Mouse (Mus musculus): ENCODE data around the gene Platr17. TPM values are rescaled to one million over a fixed set of nuclear protein-coding genes. Genes with fewer than 3 reads are reported as not detected.
A peak's percentile ranks its signal among the peaks of the same experiment; 100 is the strongest.

The Platr17 gene
- polyA plus RNA-seq, 1 experiment: 0.47 TPM

DNA sequence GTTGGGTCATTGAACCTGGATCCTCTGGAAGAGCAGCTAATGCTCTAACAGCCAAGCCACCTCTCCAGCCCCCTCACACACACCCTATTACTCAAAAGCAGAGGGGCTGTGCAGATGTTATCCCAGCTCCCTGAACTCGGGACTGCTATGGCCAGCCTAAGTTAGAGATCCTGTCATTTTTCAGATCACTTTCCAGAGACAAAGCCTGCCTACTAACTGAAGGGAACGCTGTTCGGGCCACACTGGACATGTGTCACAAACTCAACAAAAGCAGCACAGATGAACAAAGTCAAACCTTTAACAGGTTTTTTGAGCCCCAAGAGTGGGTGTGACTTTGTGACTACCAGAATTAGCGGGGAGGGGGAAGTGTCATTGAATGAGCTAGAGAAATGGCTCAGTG, 47.9 kb downstream of the Platr17 start:
- H3K27ac ChIP-seq (ENCODE audit: insufficient read depth, low read length): no peak overlapping the region
- WGBS: 86% methylated on average over 4 of the region's 4 CpGs
- H3K27me3 ChIP-seq (ENCODE audit: control insufficient read depth, insufficient read depth, low read length): no peaks in the 10 kb centered on the region
- peaks cover 21% of the 10 kb centered on the region for H3K4me1 ChIP-seq (ENCODE audit: control insufficient read depth, insufficient read depth, insufficient read length)
- no peak for TF ChIP-seq POLR2A (IDR thresholded peaks at IDR 0.05; ENCODE audit: low read depth, low read length)
- no peak for TF ChIP-seq CTCF (IDR thresholded peaks at IDR 0.05; ENCODE audit: extremely low read depth, insufficient read depth, insufficient read length, insufficient replicate concordance)
- no peak for DNase-seq (ENCODE audit: low read depth in 1 of 2, low spot score in 2 of 2)
- peaks cover 18% of the 10 kb centered on the region for H3K36me3 ChIP-seq (ENCODE audit: control insufficient read depth, insufficient read depth, low read length)
- no peak overlapping the region for H3K4me3 ChIP-seq (ENCODE audit: extremely low read depth, insufficient read depth, insufficient read length)

DNA sequence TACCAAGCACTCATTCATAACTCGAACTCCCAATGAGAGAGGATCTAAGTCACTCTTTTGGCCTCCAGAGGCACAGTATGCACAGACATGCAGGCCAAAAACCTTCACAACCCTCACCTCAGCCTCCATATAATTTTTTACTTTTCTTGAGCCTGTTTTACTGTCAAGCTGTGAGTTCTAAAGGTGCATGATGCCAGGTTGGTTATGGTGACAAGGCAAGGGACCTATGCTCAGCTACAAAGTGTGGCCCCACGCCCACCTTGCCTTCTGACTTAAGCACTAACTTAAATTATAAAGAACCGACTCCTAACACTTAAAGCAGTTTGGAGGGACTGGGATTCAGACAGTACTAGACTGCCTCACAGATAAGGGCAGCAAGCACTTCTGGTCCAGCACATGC, 48.4 kb downstream of the Platr17 start:
- H3K4me1 ChIP-seq (ENCODE audit: control insufficient read depth, insufficient read depth, insufficient read length): peaks cover 18% of the 10 kb centered on the region
- TF ChIP-seq CTCF (IDR thresholded peaks at IDR 0.05; ENCODE audit: extremely low read depth, insufficient read depth, insufficient read length, insufficient replicate concordance): no peak
- TF ChIP-seq POLR2A (IDR thresholded peaks at IDR 0.05; ENCODE audit: low read depth, low read length): no peak
- peaks cover 15% of the 10 kb centered on the region for H3K36me3 ChIP-seq (ENCODE audit: control insufficient read depth, insufficient read depth, low read length)
- H3K27me3 ChIP-seq (ENCODE audit: control insufficient read depth, insufficient read depth, low read length): no peaks in the 10 kb centered on the region
- no peak overlapping the region for H3K27ac ChIP-seq (ENCODE audit: insufficient read depth, low read length)
- no peak for DNase-seq (ENCODE audit: low read depth in 1 of 2, low spot score in 2 of 2)
- H3K4me3 ChIP-seq (ENCODE audit: extremely low read depth, insufficient read depth, insufficient read length): no peak overlapping the region
- 74% methylated on average over 3 of the region's 3 CpGs for WGBS

DNA sequence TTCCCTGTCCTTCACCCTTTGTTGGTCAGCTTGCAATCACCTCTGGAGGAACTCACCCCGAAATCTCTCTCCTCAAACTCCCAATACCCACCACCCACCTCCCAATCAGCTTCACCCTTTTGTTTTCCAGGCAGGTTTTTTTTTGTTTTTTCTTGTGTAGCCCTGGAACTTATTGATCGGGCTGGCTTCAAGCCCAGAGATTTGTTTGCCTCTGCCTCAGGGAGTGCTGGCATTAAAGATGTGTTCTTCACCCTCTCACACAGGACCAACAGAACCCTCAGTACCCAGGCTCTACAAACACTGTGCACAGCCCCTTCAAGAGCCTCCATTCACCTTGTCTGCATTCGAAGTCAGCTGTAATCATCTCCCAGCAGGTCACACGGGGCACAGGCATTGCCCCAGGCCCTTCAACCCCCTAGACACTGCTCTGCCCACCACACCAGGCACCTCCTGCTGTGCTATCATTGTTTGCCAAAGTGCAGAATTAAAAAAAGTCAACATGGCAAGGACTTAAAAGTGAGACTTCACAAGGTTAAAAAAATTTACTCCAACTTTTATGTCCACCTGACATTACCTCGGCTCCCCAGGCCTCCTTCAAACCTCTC, 49.1 kb downstream of the Platr17 start:
- TF ChIP-seq POLR2A (IDR thresholded peaks at IDR 0.05; ENCODE audit: low read depth, low read length) (no peak), CTCF (IDR thresholded peaks at IDR 0.05; ENCODE audit: extremely low read depth, insufficient read depth, insufficient read length, insufficient replicate concordance) (no peak)
- Histone ChIP-seq H3K27me3 (ENCODE audit: control insufficient read depth, insufficient read depth, low read length) (no peaks in the 10 kb centered on the region), H3K27ac (ENCODE audit: insufficient read depth, low read length) (no peak overlapping the region), H3K4me1 (ENCODE audit: control insufficient read depth, insufficient read depth, insufficient read length) (peaks cover 14% of the 10 kb centered on the region; the same call in 1 of the 2 replicates), H3K4me3 (ENCODE audit: extremely low read depth, insufficient read depth, insufficient read length) (peak overlapping the region; percentile 85; the same call in 1 of the 2 replicates), H3K36me3 (ENCODE audit: control insufficient read depth, insufficient read depth, low read length) (peaks cover 14% of the 10 kb centered on the region)
- DNase-seq (ENCODE audit: low read depth in 1 of 2, low spot score in 2 of 2): no peak
- WGBS: 41% methylated on average over 5 of the region's 5 CpGs

DNA sequence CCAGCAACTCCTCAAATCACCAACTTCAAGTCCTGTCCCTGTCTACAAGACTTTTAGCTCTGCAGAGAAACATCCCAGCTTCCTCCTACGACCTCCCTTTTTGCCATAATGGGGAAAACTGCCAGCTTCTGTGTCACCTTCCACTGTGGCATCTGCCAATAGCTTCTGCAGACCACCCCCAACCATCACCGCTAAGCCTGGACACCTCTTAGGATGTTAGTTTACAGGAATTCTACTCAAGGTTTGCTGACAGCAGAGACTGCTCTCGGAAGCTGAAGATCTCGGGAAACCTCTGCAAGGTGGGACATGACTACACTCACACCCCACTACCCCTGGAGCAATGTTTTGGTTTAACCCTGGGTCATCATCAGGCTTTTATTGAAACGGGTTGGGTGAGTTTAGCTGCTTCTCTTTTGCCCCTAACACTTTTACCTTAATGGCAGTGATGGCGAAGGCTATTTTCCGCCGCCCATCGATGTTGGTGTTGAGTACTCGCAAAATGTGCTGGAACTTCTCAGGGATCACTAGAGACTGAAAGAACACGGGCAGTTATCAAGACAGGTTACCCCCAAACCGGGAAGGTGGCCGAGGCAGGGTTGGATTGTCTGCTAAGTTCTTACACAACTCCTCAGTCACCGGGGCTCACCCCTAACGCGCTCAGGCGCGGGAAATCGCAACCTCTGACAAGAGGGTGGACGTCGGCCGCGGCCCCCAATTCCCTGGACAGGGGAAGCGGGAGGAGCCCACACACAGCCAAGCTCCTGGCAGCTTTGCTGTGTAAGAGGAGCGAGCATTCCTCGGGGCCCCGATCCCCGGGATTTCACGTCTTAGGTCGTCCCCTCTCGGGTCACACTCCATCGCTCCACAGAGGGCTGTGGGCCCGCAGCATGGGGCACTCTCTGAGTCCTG, 50.0 kb downstream of the Platr17 start:
- H3K4me3 ChIP-seq (ENCODE audit: extremely low read depth, insufficient read depth, insufficient read length): peak overlapping the region; percentile 85
- H3K36me3 ChIP-seq (ENCODE audit: control insufficient read depth, insufficient read depth, low read length): peaks cover 21% of the 10 kb centered on the region
- no peaks in the 10 kb centered on the region for H3K27me3 ChIP-seq (ENCODE audit: control insufficient read depth, insufficient read depth, low read length)
- no peak for TF ChIP-seq POLR2A (IDR thresholded peaks at IDR 0.05; ENCODE audit: low read depth, low read length)
- TF ChIP-seq CTCF (IDR thresholded peaks at IDR 0.05; ENCODE audit: extremely low read depth, insufficient read depth, insufficient read length, insufficient replicate concordance): no peak
- no peak for DNase-seq (ENCODE audit: low read depth in 1 of 2, low spot score in 2 of 2)
- 2% methylated on average over 33 of the region's 33 CpGs for WGBS
- peaks cover 11% of the 10 kb centered on the region; the same call in 1 of the 2 replicates for H3K4me1 ChIP-seq (ENCODE audit: control insufficient read depth, insufficient read depth, insufficient read length)
- H3K27ac ChIP-seq (ENCODE audit: insufficient read depth, low read length): peak overlapping the region; percentile 81

DNA sequence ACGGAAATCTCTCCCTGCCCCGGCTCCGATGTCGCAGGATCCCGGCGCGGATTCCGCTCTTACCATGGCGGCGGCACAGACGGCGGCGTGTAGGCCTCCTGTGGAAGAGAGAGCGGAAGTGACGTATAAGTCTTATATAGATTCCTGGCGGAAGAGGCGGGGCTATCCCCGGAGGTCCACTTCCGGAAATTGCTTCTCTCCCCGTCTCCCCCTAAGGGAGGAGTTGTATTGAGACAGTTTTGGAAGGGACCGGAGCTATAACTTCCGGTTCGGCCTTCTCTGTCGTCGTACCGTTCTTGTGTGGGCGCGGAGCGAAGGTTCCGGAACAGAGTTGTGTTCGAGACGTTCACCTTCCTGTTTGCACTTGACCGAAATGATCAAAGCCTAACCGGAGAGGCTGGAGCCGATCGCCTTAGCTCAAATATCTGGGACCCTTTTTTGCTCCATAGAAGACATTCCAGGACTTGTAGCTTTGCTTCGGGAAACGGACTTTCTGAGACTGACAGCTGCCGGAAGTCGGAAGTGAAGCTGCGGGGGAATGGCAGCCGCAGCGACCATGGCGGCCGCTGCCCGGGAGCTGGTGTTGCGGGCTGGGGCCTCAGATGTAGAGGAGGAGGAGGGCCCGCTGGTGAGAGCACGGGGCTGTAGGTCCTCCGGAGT, 50.8 kb downstream of the Platr17 start, which contains the start of the genes Vps52 and Rps18:
TSS of gene Vps52 (plus strand) at position 258 of the 660 bp plus-strand sequence.
TSS of gene Rps18 (minus strand) at position 447 of the 660 bp plus-strand sequence.
- under 1% methylated on average over 50 of the region's 50 CpGs for WGBS
- DNase-seq (ENCODE audit: low read depth in 1 of 2, low spot score in 2 of 2): peak; percentile 90 to 99
- peak; percentile 94 for TF ChIP-seq POLR2A (IDR thresholded peaks at IDR 0.05; ENCODE audit: low read depth, low read length)
- TF ChIP-seq CTCF (IDR thresholded peaks at IDR 0.05; ENCODE audit: extremely low read depth, insufficient read depth, insufficient read length, insufficient replicate concordance): no peak
- Histone ChIP-seq H3K27me3 (ENCODE audit: control insufficient read depth, insufficient read depth, low read length) (no peaks in the 10 kb centered on the region), H3K27ac (ENCODE audit: insufficient read depth, low read length) (peak within 1 kb of the TSS; percentile 95), H3K4me3 (ENCODE audit: extremely low read depth, insufficient read depth, insufficient read length) (peak within 1 kb of the TSS; percentile 90), H3K36me3 (ENCODE audit: control insufficient read depth, insufficient read depth, low read length) (peaks cover 25% of the 10 kb centered on the region), H3K4me1 (ENCODE audit: control insufficient read depth, insufficient read depth, insufficient read length) (peaks cover 8% of the 10 kb centered on the region; the same call in 1 of the 2 replicates)

Other genes starting within 250 kb of the Platr17 start
- gene Hnrnpm, start 218.3 kb upstream of the Platr17 start, polyA plus RNA-seq (2012; rRNA removed): 87.3 and 103 TPM in 2 replicates
- 194 and 290 TPM in 2 replicates for gene March2, start 186.5 kb upstream of the Platr17 start, polyA plus RNA-seq (2012; rRNA removed)
- 225 and 270 TPM in 2 replicates for gene Rab11b, start 144.6 kb upstream of the Platr17 start, polyA plus RNA-seq (2012; rRNA removed)
- gene Angptl4, start 123.3 kb upstream of the Platr17 start, polyA plus RNA-seq (2012; rRNA removed): 15.6 and 21.5 TPM in 2 replicates
- 56.8 and 74.6 TPM in 2 replicates for gene Kank3, start 94.6 kb upstream of the Platr17 start, polyA plus RNA-seq (2012; rRNA removed)
- gene Rps28, start 80.6 kb upstream of the Platr17 start, polyA plus RNA-seq (2012; rRNA removed): 746 and 860 TPM in 2 replicates
- gene Ndufa7, start 80.6 kb upstream of the Platr17 start, polyA plus RNA-seq (2012; rRNA removed): 158 and 201 TPM in 2 replicates
- gene Cd320, start 62.0 kb upstream of the Platr17 start, polyA plus RNA-seq (2012; rRNA removed): 11.6 and 19.2 TPM in 2 replicates
- 3.2 and 9.3 TPM in 2 replicates for gene Gm7029, start 31.3 kb upstream of the Platr17 start, polyA plus RNA-seq (2012; rRNA removed)
- gene Kifc1, start 14.5 kb upstream of the Platr17 start, polyA plus RNA-seq (2012; rRNA removed): 11.5 and 15.3 TPM in 2 replicates
- 56.8 and 65.6 TPM in 2 replicates for gene Daxx, start 4.3 kb downstream of the Platr17 start, polyA plus RNA-seq (2012; rRNA removed)
- gene Tapbp, start 10.8 kb downstream of the Platr17 start, polyA plus RNA-seq (2012; rRNA removed): 188 and 240 TPM in 2 replicates
- gene Zbtb22, start 10.8 kb downstream of the Platr17 start, polyA plus RNA-seq (2012; rRNA removed): 62.9 and 122 TPM in 2 replicates
- gene Rgl2, start 24.4 kb downstream of the Platr17 start, polyA plus RNA-seq (2012; rRNA removed): 234 and 301 TPM in 2 replicates
- 13.8 and 16.0 TPM in 2 replicates for gene Pfdn6, start 35.2 kb downstream of the Platr17 start, polyA plus RNA-seq (2012; rRNA removed)
- gene Wdr46, start 35.5 kb downstream of the Platr17 start, polyA plus RNA-seq (2012; rRNA removed): 20.5 and 26.7 TPM in 2 replicates
- 18.9 and 20.6 TPM in 2 replicates for gene B3galt4, start 46.4 kb downstream of the Platr17 start, polyA plus RNA-seq (2012; rRNA removed)
- gene Vps52, start 50.7 kb downstream of the Platr17 start, polyA plus RNA-seq (2012; rRNA removed): 58.0 and 73.2 TPM in 2 replicates
- 476 and 550 TPM in 2 replicates for gene Rps18, start 50.9 kb downstream of the Platr17 start, polyA plus RNA-seq (2012; rRNA removed)
- 5,070 and 5,425 TPM in 2 replicates for gene H2-K1, start 95.2 kb downstream of the Platr17 start, polyA plus RNA-seq (2012; rRNA removed)
- 52.0 and 61.3 TPM in 2 replicates for gene Ring1, start 119.5 kb downstream of the Platr17 start, polyA plus RNA-seq (2012; rRNA removed)
- gene H2-Ke6, start 122.9 kb downstream of the Platr17 start, polyA plus RNA-seq (2012; rRNA removed): 122 and 202 TPM in 2 replicates
- gene Slc39a7, start 126.5 kb downstream of the Platr17 start, polyA plus RNA-seq (2012; rRNA removed): 86.8 and 99.4 TPM in 2 replicates
- 76.9 and 99.7 TPM in 2 replicates for gene Rxrb, start 126.7 kb downstream of the Platr17 start, polyA plus RNA-seq (2012; rRNA removed)
- 4.7 and 6.4 TPM in 2 replicates for gene Col11a2, start 134.3 kb downstream of the Platr17 start, polyA plus RNA-seq (2012; rRNA removed)
- gene H2-Oa, start 187.2 kb downstream of the Platr17 start, polyA plus RNA-seq (2012; rRNA removed): 228 and 326 TPM in 2 replicates
- gene H2-DMa, start 214.4 kb downstream of the Platr17 start, polyA plus RNA-seq (2012; rRNA removed): 302 and 363 TPM in 2 replicates
- 97.9 and 112 TPM in 2 replicates for gene Brd2, start 217.5 kb downstream of the Platr17 start, polyA plus RNA-seq (2012; rRNA removed)
- gene H2-DMb2, start 238.2 kb downstream of the Platr17 start, polyA plus RNA-seq (2012; rRNA removed): 456 and 587 TPM in 2 replicates
- gene H2-DMb1, start 247.9 kb downstream of the Platr17 start, polyA plus RNA-seq (2012; rRNA removed): 322 and 426 TPM in 2 replicates